Mouse (Mus musculus) monocyte, adult 2 months (primary cell): Measurements from ENCODE around the gene Kif21a.

Source experiments
- DNase-seq, 2 experiments: peaks; one replicate each; pipeline ENCODE4 v3.0.0; 2022; ENCODE audit warnings: low spot score in 2 of 2, low read depth in 1 of 2

The Kif21a gene

DNA sequence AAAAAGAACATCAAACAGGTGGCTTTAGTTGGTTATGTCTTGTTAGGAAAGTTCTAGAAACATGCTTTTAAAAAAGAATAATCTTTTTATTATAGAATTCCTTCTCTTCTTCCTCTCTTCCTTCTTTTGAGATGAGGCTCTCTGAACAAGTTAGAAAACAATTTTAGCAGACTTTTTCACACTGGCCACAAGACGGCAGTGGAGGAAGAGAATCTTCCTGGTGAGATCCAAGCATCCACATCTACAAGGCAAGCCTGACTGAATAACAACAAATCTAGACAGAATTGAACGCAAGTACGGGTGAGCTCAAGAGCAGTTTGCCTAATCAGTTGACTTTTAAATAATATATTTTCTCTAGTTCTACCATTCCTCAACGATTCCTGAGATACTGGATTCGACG is 98.4 kb downstream of the Kif21a start:
- DNase-seq, result no peak

DNA sequence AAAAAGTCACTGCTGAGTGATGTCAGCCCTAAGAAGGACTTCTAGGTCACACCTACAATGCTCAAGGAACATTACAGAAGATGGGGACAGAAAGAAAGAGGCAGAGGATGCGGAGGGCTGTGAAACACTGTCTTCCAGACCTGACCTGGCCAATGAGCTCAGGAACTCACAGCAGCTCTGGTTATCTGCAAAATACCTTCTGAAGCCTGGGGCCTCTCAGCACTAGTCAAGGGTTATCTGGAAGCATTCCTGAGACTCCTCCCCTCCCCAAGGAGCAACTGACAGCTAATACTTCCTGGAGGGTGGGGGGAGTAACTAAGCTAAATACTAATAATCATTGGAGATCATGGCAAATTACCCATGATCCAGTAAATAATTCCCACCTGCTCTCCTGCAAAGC is 111.3 kb downstream of the Kif21a start:
- DNase-seq, result no peak

DNA sequence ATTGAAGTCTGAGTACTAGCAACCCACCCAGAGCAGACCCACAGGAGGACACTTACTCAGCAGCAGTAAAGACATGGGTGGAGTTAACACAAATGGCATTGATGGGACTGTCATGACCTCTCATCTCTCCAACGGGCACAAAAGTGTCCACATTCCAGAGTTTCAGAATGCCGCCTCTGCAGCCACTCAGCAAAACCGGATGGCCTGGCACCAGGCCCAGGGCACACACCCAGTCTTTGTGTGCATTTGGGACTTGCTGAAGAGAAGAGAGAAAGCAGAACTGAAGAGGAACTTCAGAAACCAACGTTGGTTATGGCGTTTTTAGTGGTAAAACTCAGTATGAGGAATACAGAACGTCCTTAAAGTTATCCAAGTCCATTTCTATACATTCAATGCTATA is 114.2 kb downstream of the Kif21a start:
- DNase-seq, result no peak

DNA sequence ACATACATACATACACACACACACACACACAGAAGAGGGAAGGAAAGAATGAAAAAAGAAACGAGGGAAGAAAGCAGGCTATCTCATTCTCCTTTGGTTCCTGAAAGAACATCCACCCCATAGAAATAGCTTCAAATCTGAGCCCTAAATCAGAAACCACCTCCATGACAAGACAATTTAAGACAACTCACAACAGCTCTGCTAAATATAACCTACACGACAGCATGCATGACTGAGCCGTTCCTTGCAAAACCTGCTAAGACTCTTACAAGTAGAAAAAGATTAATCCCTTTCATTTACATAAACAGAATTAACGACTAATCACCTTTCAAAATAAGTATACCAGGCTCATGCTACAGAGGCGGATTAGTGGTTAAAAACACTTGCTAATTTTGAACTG is 118.3 kb downstream of the Kif21a start:
- no peak for DNase-seq

DNA sequence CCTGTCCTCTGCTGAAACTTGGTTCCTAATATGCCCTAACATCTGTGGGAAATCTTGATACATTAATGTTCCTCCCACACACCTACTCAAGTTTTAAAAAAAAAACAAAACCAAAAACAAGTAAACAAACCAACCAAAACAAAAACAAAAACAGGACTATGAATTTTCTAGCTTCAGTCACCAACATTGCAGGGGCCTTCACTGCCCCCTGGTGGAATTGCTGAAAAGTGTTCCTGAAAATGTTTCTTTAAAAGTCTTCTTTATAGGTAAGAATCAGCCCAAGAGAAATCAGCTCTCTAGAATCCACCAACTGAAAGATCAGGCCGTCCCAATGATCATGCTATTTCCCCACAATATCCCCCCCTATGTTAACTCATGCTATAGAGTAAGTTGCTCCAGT is 120.7 kb downstream of the Kif21a start:
- no peak for DNase-seq

DNA sequence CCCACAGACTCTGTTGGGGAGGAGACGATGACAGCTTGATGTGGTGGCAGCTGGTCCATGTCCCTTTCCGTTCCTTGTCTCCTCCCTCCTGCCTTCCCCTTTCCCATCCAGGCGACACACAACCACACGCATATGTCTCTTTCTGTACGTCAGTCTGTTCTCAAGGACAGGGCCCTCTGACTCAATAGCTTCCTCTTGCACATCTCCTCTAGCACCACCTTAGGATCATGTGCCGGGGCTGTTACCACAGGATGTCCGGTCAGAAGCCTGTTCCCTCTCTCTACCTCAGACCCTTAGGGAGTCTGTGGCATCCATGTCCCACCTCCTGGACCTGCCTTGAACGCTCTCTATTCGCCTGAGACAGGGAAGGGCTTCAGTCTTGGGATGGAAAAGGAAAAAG is 153.3 kb downstream of the Kif21a start:
- DNase-seq, result no peak

DNA sequence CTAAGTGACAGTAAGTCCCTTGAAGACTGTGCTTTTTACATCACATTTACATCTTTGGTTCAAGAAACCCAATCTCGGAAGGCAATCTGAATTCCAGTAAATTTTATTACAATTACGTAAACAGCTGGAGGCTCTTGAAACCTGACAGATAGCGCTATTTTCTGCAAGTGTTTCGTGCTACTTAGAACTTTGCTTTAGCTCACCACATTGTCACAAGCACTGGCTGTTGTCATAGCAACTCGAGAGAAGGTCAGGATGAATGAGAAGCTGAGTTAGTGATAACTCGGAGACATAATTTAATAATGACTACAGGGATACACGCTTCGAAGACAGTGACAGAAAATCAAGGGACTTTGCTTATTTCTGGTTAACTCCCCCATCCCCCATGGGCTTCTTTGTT is 162.3 kb downstream of the Kif21a start:
- DNase-seq, result no peak
